Mouse (Mus musculus): ENCODE measurements around the gene Gm20388.

DNA sequence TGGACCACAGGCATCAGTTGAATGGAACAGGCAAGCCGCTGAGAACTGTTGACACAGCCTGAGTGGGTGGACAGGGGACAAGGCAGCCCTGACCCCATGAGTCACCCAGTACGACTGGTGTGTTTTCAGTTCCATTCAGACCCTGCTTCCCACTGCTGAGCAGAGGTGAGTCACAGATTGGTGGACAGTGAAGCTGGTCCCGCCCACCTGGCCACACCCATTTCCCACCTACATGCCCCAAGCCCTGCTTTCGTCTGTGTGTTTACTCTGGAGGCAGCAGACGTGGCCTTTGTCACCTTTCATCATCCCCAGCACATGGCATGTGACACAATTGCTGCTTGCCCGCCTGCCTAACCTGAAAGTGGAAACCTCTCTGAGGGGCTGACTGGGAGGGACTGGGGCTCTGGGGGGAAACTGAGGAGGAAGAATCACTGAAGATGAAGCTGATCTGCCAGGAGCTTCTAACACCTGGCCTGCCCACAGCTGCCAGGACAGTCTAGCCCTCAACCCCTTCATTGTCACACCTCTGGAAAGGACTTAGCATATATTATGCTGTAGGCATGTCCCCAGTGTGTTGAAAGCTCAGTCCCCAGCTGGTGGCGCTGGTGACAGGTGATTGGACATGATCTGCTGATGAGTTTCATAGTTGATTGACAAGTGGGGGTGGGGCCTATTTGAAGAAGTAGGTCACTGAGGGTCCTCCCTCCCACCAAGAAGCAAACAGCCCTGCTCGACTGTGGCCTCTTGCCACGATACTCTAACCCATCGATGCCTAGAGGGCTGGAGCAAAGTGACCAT lies 2263.7 kb downstream of the Gm20388 start:
- TF ChIP-seq POLR2A (IDR thresholded peaks at IDR 0.05; ENCODE audit: borderline replicate concordance, control insufficient read depth, low read depth, low read length) (no peak), CTCF (IDR thresholded peaks at IDR 0.05; ENCODE audit: control insufficient read depth, insufficient read depth, low read length) (no peak)

Data from bone marrow, adult 2 months (tissue).